Mouse (Mus musculus) heart, postnatal 36 days (tissue): ENCODE measurements around the gene Elp4. TPM values are rescaled to one million over a fixed set of nuclear protein-coding genes. Genes with fewer than 3 reads are reported as not detected.

Experiments used
- DNase-seq, 2 experiments: peaks; one replicate each; pipeline ENCODE4 v3.0.0; 2021 to 2022
- intact Hi-C: fragments of 180-260 bp; cut with DNase I; formaldehyde crosslinking; loops from one replicate; pipeline ENCODE4 v1.15.1; 2025
- total RNA-seq, 2 experiments: library from RNA; stranded (reverse); gene quantifications; 2 replicates each; pipeline ENCODE4 v1.2.3; 2021

Elp4 gene
- total RNA-seq, 2 experiments from 2014 or later: 10.4 to 13.8 TPM

DNA sequence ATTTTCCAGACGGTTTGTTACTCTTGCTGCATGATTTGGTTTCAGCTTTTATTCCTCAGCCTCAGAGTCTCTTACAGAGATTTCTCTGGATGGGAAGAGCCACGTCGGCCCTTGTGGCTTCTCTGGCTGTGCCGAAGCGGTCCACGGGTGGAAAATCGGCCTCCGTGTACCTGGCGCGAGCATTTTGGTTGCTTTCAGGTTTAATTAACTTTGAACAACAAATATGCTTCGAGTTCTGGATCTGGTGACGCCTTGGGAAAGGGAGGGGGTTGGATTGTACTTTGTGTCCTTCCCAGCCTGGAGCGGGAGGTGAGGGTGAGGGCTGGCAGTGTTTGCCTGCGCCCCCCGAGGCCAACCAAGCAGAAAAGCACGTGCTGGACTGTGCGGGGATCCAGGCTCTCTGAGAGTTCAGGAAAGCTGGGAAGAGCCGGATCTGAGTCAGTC is 242.7 kb downstream of the Elp4 start:
- intact Hi-C loops: no loop called here
- DNase-seq: no peak

DNA sequence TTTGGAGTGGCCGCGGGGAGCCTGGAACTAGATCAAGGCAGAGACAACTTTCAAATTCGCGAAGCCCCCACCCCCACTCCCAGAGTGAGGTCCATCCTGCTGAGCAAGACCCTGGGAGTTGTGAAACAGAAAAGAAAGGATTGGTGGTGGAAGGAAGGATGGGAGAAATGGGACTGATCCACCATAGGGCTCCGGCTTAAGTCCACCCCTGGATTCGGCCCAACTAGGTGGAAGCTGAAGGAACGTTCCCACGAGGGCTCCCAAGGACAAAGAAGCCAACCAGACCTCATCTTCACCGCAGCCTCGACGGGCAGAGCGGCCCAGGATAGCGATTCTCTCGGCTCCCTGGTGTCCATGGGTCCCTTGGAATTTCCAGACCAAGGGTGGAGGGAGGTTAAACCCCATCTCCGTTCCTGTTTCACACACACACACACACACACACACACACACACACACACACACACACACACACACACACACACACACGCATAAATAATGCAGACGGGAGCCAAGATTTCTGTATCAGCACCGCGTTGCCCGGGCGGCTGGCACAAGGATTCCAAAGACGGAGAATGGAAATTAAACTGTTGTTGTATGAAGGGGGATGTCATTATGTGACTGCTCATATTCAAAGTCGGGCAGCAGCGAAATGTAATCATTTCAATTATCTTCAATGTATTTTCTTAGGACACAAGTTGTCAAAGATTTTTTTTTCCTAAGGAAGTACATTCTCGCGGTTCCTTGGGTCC is 243.3 kb downstream of the Elp4 start:
- intact Hi-C loops: no loop called here

DNA sequence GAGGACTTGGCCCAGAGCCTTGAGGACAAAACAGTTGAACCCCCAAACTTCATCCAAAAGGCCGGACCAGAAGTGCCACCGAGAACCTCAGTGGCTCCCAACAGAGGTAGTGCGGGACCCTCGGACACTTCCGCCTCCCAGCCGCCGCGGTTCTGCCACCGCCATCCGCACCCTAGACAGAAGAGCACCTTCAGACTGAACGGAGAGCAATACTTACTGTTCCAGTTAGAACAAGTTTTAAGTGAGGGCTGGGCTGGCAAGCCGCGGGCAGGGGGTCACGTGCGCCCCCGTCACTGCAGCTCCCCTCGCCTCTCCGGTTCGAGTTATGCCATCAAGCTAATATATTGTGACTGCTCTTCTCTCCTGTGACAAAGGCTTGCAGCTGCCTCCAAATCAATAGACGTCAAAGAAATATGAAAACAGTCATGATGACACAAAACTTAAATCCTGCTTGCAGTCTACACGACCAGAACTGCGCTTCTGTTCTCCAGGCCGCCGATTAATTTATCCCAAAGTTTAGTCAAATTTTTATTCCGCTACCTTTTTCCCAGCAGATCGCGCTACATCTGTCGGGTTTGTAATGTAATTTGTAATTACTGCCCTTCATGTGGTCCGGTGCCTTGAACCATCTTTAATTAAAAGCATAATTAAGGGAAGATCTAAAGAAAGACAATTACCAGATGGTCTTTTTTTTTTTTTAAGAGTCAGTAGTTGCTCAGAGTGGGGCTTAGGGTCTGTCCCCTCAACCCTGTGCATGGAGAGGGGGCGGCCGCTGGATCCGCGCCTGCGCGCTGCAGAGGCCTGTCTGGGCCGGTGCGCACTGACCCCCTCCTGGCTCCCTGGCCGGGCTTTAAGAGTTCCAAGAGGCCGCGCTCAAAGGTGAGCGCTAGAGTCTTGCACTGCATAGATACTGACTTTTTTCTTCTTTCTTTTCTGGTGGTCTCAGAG is 244.2 kb downstream of the Elp4 start:
- DNase-seq: no peak
- intact Hi-C loops: no loop called here

More for the DNA sequence above, 243.3 kb downstream of the Elp4 start:
- DNase-seq: no peak

DNA sequence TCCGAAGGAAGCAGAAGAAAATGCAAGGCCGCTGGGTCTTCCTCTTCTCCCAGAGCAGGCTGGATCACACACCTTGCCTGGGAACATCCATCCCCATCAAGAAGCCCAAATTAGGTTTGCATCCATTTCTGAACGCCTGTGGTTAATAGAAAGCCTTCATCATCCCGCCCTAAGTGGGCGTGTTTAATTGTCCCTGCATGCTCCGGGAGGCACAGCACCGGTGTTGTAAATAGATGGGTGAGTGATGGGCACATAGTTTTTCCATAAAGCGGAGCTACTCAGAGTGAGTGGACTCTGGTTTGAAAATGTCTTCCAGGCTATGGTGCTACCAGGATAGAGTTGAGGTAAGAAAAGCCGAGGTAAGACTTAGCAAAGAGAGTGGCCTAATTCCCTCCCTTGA is 245.0 kb downstream of the Elp4 start:
- intact Hi-C loops: no loop called here
- no peak for DNase-seq

DNA sequence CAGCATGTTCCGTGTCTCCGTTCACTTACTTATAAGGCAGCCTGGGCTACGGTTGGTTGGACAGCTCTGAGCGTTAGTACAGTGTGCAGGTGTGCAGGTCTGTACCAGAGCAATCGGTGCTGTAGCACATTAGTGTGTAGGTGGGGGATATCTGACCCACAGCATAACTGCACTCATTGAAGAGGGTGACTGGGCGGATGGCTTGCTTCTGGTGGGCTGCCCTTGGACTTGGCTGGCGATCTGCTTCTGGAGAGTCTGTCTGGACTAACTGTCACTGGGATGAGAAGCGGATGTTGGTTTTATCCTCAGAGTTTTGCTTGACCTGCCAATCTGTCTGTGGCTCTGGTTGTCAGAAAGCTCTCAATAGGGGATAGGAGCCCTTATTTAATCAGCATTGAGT is 247.9 kb downstream of the Elp4 start:
- DNase-seq: no peak
- intact Hi-C loops: no loop called here

Other genes with a start within 250 kb of the Elp4 start
- gene Pax6, start 235.7 kb downstream of the Elp4 start, total RNA-seq: not detected
- 100 to 1,000 TPM in 1 of 2 experiments, 10 to 100 TPM in 1; 98.7 to 101 TPM for gene Immp1l, start 74 bp upstream of the Elp4 start, total RNA-seq
- 10 to 100 TPM; 10.9 to 15.2 TPM for gene Dnajc24, start 99.0 kb upstream of the Elp4 start, total RNA-seq